Mouse (Mus musculus): ENCODE measurements around the gene Wt1.

GRCm38 (mm10) chr2:105125205-105125604 is 1.1 kb upstream of the Wt1 start:
- TF ChIP-seq CTCF (IDR thresholded peaks at IDR 0.05) (no peak), EP300 (IDR thresholded peaks at IDR 0.05) (no peak)

All from lung, postnatal 0 days (tissue).